Mouse (Mus musculus) hindbrain, embryonic 16.5 days (tissue): ENCODE results near the gene Dytn. TPM values are rescaled to one million over a fixed set of nuclear protein-coding genes. Genes with fewer than 3 reads are reported as not detected.

Experiments
- ATAC-seq: fragments of 200-750 bp; cut with Nextera tagmentation; 2 replicates; pipeline ENCODE4 v1.8.0; 2017; ENCODE audit warnings: moderate TSS enrichment, moderate library complexity
- H3K27ac ChIP-seq: fragments of 300-500 bp; sonication (generic); 2 replicates; pipeline ENCODE4 v1.5.1; 2014; ENCODE audit warnings: low read depth, mild to moderate bottlenecking, control low read depth, low read length, moderate library complexity
- H3K27me3 ChIP-seq: fragments of 300-500 bp; sonication (generic); replicated peaks from 2 replicates; pipeline ENCODE4 v1.6.1; 2014; ENCODE audit warnings: low read length; ENCODE audit not compliant: control insufficient read depth, insufficient read depth
- H3K36me3 ChIP-seq: fragments of 300-500 bp; sonication (generic); 2 replicates; pipeline ENCODE4 v1.6.1; 2014; ENCODE audit warnings: mild to moderate bottlenecking, low read length, moderate library complexity, mixed read lengths; ENCODE audit not compliant: control insufficient read depth, insufficient read depth
- H3K4me1 ChIP-seq: fragments of 300-500 bp; sonication (generic); 2 replicates; pipeline ENCODE4 v1.6.1; 2014; ENCODE audit warnings: low read depth, low read length; ENCODE audit not compliant: control insufficient read depth, insufficient read depth
- H3K4me2 ChIP-seq: fragments of 300-500 bp; sonication (generic); 2 replicates; pipeline ENCODE4 v1.6.1; 2014; ENCODE audit warnings: mild to moderate bottlenecking, low read length, control low read depth, moderate library complexity
- H3K4me3 ChIP-seq: fragments of 300-500 bp; sonication (generic); 2 replicates; pipeline ENCODE4 v1.5.1; 2014; ENCODE audit warnings: mild to moderate bottlenecking, low read length, control low read depth, moderate library complexity
- H3K9ac ChIP-seq: fragments of 300-500 bp; sonication (generic); 2 replicates; pipeline ENCODE4 v1.6.1; 2014; ENCODE audit warnings: low read depth, mild to moderate bottlenecking, control low read depth, low read length, moderate library complexity
- H3K9me3 ChIP-seq: fragments of 300-500 bp; sonication (generic); 2 replicates; pipeline ENCODE4 v1.6.1; 2014; ENCODE audit warnings: mild to moderate bottlenecking, low read length, moderate library complexity; ENCODE audit not compliant: control insufficient read depth
- WGBS: fragments of 180-500 bp; shearing (Covaris S2); extraction: QIAGEN DNeasy Blood & Tissue Kit; methylation state at CpG from one replicate; pipeline ENCODE4 v1.1.7; 2014; 5-methylcytosine and 5-hydroxymethylcytosine counted together
- polyA plus RNA-seq: library from polyadenylated mRNA; unstranded; fragments of >200 nt; fragmentation: Nextera tagmentation; extraction: Ambion mirVana; gene quantifications from 2 replicates; pipeline ENCODE4 v1.2.1, GENCODE M21; 2015

The Dytn gene
- polyA plus RNA-seq: 0.09 and 0.20 TPM in 2 replicates

DNA sequence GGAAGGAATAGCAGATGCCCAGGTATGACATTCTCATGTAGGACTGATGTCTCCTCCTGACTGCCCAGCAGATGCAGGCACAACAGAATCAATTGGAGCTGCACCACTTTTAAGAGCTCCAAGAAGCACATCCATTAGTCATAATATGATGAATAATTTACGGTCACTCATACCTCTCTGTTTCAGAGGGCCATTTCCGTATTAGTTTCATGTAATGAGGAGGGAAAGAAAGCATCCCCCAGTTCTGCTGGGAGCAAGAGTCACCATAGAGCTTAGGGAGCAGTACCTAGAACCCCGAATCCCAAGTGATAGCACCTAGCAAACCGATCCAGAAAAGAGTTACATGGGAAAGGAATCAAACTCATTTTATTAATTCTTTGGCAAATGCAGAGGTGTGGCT is at the start of gene Dytn:
TSS of gene Dytn (minus strand) at position 101 of the 400 bp plus-strand sequence.
- no peaks in the 10 kb centered on the region for H3K4me1 ChIP-seq

DNA sequence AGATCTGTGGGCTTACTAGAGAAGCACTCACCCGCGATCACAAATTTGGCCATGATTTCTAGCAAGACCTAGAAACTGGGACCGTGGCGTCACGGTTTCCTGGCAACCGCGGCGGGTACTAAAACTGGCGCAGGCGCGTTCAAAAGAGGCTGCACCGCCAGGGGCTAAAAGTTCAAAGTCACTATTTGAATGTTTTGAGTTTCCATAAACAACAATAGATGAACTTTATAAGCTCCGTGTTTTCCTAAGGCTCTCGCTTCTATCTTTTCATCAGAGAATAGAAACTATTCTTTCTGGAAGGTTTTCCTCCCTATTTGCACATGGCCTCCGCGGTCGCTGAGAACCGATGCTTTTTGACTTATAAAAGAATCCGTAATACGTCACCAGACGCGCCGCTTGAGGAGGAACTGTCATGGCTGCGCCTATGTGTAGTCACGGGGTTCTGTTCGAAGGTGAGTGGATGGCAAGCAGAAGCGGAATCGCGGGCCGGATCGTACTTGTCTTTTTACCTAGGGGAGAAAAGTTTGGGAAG is 43.6 kb upstream of the Dytn start, which contains the start of the genes Mdh1b and Fastkd2:
TSS of gene Mdh1b (minus strand) at position 79 of the 532 bp plus-strand sequence.
TSS of gene Fastkd2 (plus strand) at position 375 of the 532 bp plus-strand sequence.
- Histone ChIP-seq H3K27me3 (no peaks in the 10 kb centered on the region), H3K4me3 (peak within 1 kb of the TSS; percentile 56), H3K9me3 (no peaks in the 10 kb centered on the region), H3K36me3 (no peaks in the 10 kb centered on the region), H3K27ac (peak within 1 kb of the TSS; percentile 44; the same call in 1 of the 2 replicates), H3K4me1 (peaks cover 23% of the 10 kb centered on the region), H3K4me2 (peak within 1 kb of the TSS; percentile 86), H3K9ac (peak within 1 kb of the TSS; percentile 67)
- under 1% methylated on average over 31 of the region's 31 CpGs for WGBS
- ATAC-seq: peak; percentile 96

More for the DNA sequence above, at the start of gene Dytn:
- Histone ChIP-seq H3K4me2 (no peak within 1 kb of the TSS), H3K9me3 (no peaks in the 10 kb centered on the region), H3K36me3 (no peaks in the 10 kb centered on the region), H3K4me3 (no peak within 1 kb of the TSS), H3K27ac (no peak within 1 kb of the TSS), H3K9ac (no peak within 1 kb of the TSS), H3K27me3 (no peaks in the 10 kb centered on the region)
- ATAC-seq: no peak
- 87% methylated on average over 4 of the region's 4 CpGs for WGBS

DNA sequence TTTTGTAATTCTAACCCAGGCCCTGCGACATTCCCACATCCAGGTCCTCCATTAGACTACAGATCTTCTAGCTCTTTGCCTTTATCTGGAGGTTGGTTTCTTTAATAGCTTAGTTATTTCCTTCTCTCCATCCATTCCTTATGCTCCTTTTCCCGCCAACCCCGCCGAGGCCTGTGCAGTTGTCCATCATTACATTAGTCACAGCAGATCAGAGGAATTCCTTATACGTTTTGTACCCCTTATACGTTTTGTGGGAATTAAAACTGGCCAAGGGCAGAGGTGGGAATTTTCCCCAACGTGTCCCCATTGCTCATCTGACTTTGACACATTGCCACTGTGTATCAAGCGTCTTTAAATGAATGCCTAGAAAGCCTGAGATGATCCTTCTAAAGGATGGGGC is 43.1 kb upstream of the Dytn start:
- 41% methylated on average over 8 of the region's 8 CpGs for WGBS
- H3K4me2 ChIP-seq: peak overlapping the region; percentile 86
- peak overlapping the region; percentile 59 for H3K9ac ChIP-seq
- no peak; the same call in 1 of the 2 replicates for ATAC-seq
- H3K27me3 ChIP-seq: no peaks in the 10 kb centered on the region
- H3K9me3 ChIP-seq: no peaks in the 10 kb centered on the region
- peak overlapping the region; percentile 44; the same call in 1 of the 2 replicates for H3K27ac ChIP-seq
- peak overlapping the region; percentile 56 for H3K4me3 ChIP-seq
- no peaks in the 10 kb centered on the region for H3K36me3 ChIP-seq
- H3K4me1 ChIP-seq: peaks cover 23% of the 10 kb centered on the region

GRCm38 (mm10) chr1:63720161-63720560 is 33.4 kb upstream of the Dytn start:
- Histone ChIP-seq H3K9me3 (no peaks in the 10 kb centered on the region), H3K27ac (no peak overlapping the region), H3K27me3 (no peaks in the 10 kb centered on the region), H3K36me3 (no peaks in the 10 kb centered on the region), H3K4me1 (no peaks in the 10 kb centered on the region), H3K4me3 (no peak overlapping the region), H3K4me2 (no peak overlapping the region), H3K9ac (no peak overlapping the region)
- 78% methylated on average over 7 of the region's 7 CpGs for WGBS
- no peak for ATAC-seq

- no peak overlapping the region for H3K4me2 ChIP-seq
- 59% methylated on average over 3 of the region's 3 CpGs for WGBS
- H3K27ac ChIP-seq: no peak overlapping the region
Observed at GRCm38 (mm10) chr1:63708876-63709275, 22.1 kb upstream of the Dytn start.

GRCm38 (mm10) chr1:63705733-63706132 is 19.0 kb upstream of the Dytn start:
- no peak overlapping the region for H3K9ac ChIP-seq
- no peaks in the 10 kb centered on the region for H3K9me3 ChIP-seq
- no peak for ATAC-seq
- H3K4me2 ChIP-seq: no peak overlapping the region
- no peaks in the 10 kb centered on the region for H3K36me3 ChIP-seq
- H3K27ac ChIP-seq: no peak overlapping the region
- 66% methylated on average over 5 of the region's 5 CpGs for WGBS
- H3K4me3 ChIP-seq: no peak overlapping the region
- H3K27me3 ChIP-seq: no peaks in the 10 kb centered on the region
- no peaks in the 10 kb centered on the region for H3K4me1 ChIP-seq

More at GRCm38 (mm10) chr1:63708876-63709275, 22.1 kb upstream of the Dytn start:
- Histone ChIP-seq H3K9me3 (no peaks in the 10 kb centered on the region), H3K36me3 (no peaks in the 10 kb centered on the region), H3K27me3 (no peaks in the 10 kb centered on the region), H3K9ac (no peak overlapping the region), H3K4me3 (no peak overlapping the region), H3K4me1 (no peaks in the 10 kb centered on the region)
- no peak for ATAC-seq

GRCm38 (mm10) chr1:63696861-63697260 is 10.1 kb upstream of the Dytn start:
- WGBS: 72% methylated on average over 3 of the region's 3 CpGs
- H3K4me3 ChIP-seq: no peak overlapping the region
- no peaks in the 10 kb centered on the region for H3K4me1 ChIP-seq
- H3K27me3 ChIP-seq: no peaks in the 10 kb centered on the region
- no peaks in the 10 kb centered on the region for H3K9me3 ChIP-seq
- no peak overlapping the region for H3K9ac ChIP-seq
- no peak overlapping the region for H3K4me2 ChIP-seq
- ATAC-seq: no peak
- H3K27ac ChIP-seq: no peak overlapping the region
- H3K36me3 ChIP-seq: no peaks in the 10 kb centered on the region

- H3K4me1 ChIP-seq: no peaks in the 10 kb centered on the region
- H3K27me3 ChIP-seq: no peaks in the 10 kb centered on the region
- H3K36me3 ChIP-seq: no peaks in the 10 kb centered on the region
- H3K4me3 ChIP-seq: no peak overlapping the region
- 86% methylated on average over 3 of the region's 3 CpGs for WGBS
- H3K27ac ChIP-seq: no peak overlapping the region
- H3K9me3 ChIP-seq: no peaks in the 10 kb centered on the region
- H3K4me2 ChIP-seq: no peak overlapping the region
- ATAC-seq: no peak
- no peak overlapping the region for H3K9ac ChIP-seq
Observed at GRCm38 (mm10) chr1:63675975-63676374, 10.8 kb downstream of the Dytn start.

DNA sequence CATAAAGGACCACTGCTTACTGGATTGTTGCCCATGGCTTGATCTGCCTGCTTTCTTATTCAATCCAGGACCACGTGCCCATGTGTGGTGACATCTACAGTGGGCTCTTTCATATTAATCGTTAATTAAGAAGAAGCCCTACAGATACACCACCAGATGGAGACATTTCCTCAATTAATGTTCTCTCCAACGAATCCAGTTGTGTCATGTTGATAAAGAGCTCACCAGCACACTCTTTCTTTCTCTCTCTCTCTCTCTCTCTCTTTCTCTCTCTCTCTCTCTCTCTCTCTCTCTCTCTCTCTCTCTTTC is 17.9 kb downstream of the Dytn start:
- H3K9me3 ChIP-seq: no peaks in the 10 kb centered on the region
- 0 out of 2 replicates have a peak overlapping the region, but pooled peaks have one; percentile 36 for H3K27ac ChIP-seq
- WGBS: 3% methylated on average over 3 of the region's 3 CpGs
- no peaks in the 10 kb centered on the region for H3K36me3 ChIP-seq
- H3K4me1 ChIP-seq: peaks cover 13% of the 10 kb centered on the region
- peak; percentile 83 for ATAC-seq
- H3K27me3 ChIP-seq: no peaks in the 10 kb centered on the region
- H3K4me3 ChIP-seq: peak overlapping the region; percentile 20
- H3K9ac ChIP-seq: peak overlapping the region; percentile 50; the same call in 1 of the 2 replicates
- peak overlapping the region; percentile 40 for H3K4me2 ChIP-seq
